Mouse (Mus musculus) midbrain, embryonic 16.5 days (tissue): Measurements from ENCODE around the gene Mier1. TPM values are rescaled to one million over a fixed set of nuclear protein-coding genes. Genes with fewer than 3 reads are reported as not detected.

Source experiments
- ATAC-seq: fragments of 200-750 bp; cut with Nextera tagmentation; 2 replicates; pipeline ENCODE4 v1.8.0; 2017; ENCODE audit warnings: moderate TSS enrichment
- H3K27ac ChIP-seq: fragments of 300-500 bp; sonication (generic); 2 replicates; pipeline ENCODE4 v1.5.1; 2014; ENCODE audit warnings: mild to moderate bottlenecking, low read length, mixed read lengths
- H3K27me3 ChIP-seq: fragments of 300-500 bp; sonication (generic); 2 replicates; pipeline ENCODE4 v1.6.1; 2014; ENCODE audit warnings: low read depth, low read length, mixed read lengths; ENCODE audit not compliant: control insufficient read depth, insufficient read depth
- H3K36me3 ChIP-seq: fragments of 300-500 bp; sonication (generic); 2 replicates; pipeline ENCODE4 v1.6.1; 2014; ENCODE audit warnings: mild to moderate bottlenecking, low read length, moderate library complexity, mixed read lengths; ENCODE audit not compliant: control insufficient read depth, insufficient read depth
- H3K4me1 ChIP-seq: fragments of 300-500 bp; sonication (generic); 2 replicates; pipeline ENCODE4 v1.6.1; 2014; ENCODE audit warnings: mild to moderate bottlenecking, low read length, mixed read lengths; ENCODE audit not compliant: control insufficient read depth, insufficient read depth
- H3K4me2 ChIP-seq: fragments of 300-500 bp; sonication (generic); 2 replicates; pipeline ENCODE4 v1.6.1; 2014; ENCODE audit warnings: mild to moderate bottlenecking, low read length, mixed read lengths
- H3K4me3 ChIP-seq: fragments of 300-500 bp; sonication (generic); 2 replicates; pipeline ENCODE4 v1.5.1; 2014; ENCODE audit warnings: low read depth, mild to moderate bottlenecking, low read length, moderate library complexity, mixed read lengths
- H3K9ac ChIP-seq: fragments of 300-500 bp; sonication (generic); 2 replicates; pipeline ENCODE4 v1.6.1; 2014; ENCODE audit warnings: low read depth, low read length, mixed read lengths
- H3K9me3 ChIP-seq: fragments of 300-500 bp; sonication (generic); replicated peaks from 2 replicates; pipeline ENCODE4 v1.6.1; 2014; ENCODE audit warnings: mild to moderate bottlenecking, low read length, mixed read lengths; ENCODE audit not compliant: control insufficient read depth, poor library complexity, severe bottlenecking
- WGBS: fragments of 180-500 bp; shearing (Covaris S2); extraction: QIAGEN DNeasy Blood & Tissue Kit; methylation state at CpG from one replicate; pipeline ENCODE4 v1.1.7; 2014; 5-methylcytosine and 5-hydroxymethylcytosine counted together
- polyA plus RNA-seq: library from polyadenylated mRNA; unstranded; fragments of >200 nt; fragmentation: Nextera tagmentation; extraction: Ambion mirVana; gene quantifications from 2 replicates; pipeline ENCODE4 v1.2.1, GENCODE M21; 2015

Mier1 gene
- polyA plus RNA-seq, 1 experiment from 2014 or later = 26.7 TPM

DNA sequence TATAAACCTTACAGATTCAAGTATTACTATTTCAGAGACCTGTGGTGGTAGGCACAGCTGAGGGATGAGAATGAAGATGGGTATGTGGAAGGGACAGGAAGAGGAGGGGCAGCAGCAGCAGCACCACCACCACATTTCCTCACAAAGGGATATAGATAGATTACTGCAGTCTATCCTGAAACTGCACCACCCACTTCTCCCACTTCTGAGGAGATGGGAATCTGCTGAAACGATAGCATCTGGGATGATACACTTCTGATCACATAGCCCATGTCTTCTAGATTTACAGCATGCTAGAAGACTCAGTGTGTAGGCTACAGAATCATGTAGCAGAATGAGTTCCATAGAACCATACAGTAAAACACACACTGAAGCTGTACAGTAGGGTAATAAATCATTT is 63.5 kb downstream of the Mier1 start:
- no peak overlapping the region for H3K4me3 ChIP-seq
- H3K4me2 ChIP-seq = no peak overlapping the region
- H3K27ac ChIP-seq = no peak overlapping the region
- 94% methylated on average over 1 of the region's 1 CpGs for WGBS
- no peaks in the 10 kb centered on the region for H3K4me1 ChIP-seq
- H3K9ac ChIP-seq = no peak overlapping the region
- H3K36me3 ChIP-seq = 0 out of 2 replicates have a peak, but pooled peaks cover 4% of the 10 kb centered on the region
- H3K9me3 ChIP-seq = no peaks in the 10 kb centered on the region
- H3K27me3 ChIP-seq = no peaks in the 10 kb centered on the region
- ATAC-seq = no peak

DNA sequence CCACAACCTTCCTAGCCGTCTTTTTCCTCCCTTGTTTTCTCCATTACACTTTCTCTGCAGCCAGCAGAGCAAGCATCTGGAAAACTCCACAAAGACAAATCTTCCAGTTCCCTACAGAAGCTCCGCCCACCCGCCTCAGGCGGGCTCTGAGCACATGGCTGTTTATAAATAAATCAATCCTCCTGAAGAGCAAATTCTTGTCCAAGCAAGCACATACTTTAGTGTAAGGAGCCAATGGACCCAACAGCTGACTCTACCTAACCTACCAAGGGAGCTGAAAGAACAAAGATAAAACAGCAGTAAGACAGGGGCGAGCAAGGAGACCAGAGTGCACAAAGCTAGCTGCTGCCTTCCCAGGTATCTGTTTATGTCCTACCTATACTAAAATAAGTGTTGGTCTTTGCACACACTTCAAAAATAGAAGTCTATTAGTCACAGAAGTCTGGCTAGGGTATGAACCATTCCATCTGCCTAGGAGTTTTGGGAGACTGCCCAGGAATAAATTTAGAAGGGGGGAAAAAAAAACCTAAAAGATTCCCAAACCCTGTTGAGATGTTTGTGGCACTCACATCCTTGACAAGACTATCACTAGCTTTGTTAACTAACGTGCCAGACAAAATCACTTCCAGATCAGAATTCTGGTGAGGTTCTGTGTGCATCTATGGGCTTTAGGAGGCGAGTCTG is 64.6 kb downstream of the Mier1 start:
- Histone ChIP-seq H3K4me2 (no peak overlapping the region), H3K9ac (no peak overlapping the region), H3K4me1 (no peaks in the 10 kb centered on the region), H3K27ac (no peak overlapping the region), H3K4me3 (no peak overlapping the region), H3K9me3 (no peaks in the 10 kb centered on the region), H3K36me3 (peaks cover 6% of the 10 kb centered on the region; the same call in 1 of the 2 replicates), H3K27me3 (no peaks in the 10 kb centered on the region)
- ATAC-seq = no peak
- WGBS = 86% methylated on average over 7 of the region's 7 CpGs

DNA sequence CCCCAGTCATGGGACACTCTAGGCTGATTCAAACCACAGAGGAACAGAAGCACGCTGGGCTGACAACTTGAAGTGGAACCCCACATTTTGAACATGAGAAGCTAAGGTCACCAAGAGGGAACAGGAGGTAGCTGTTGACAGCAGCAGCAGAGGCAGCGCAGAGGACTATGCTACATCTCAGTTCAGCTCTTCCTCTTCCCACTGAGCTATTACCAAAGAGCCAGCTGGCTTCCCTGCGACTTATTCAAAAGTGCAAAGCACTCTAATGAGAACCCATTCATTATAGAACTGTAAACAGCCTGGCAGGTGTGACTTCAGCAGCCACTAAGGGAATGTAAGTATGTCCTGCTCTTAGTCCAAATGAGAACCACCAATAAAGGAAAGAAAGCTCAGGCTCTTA is 65.4 kb downstream of the Mier1 start:
- no peak overlapping the region for H3K27ac ChIP-seq
- no peaks in the 10 kb centered on the region for H3K4me1 ChIP-seq
- no peak overlapping the region for H3K4me2 ChIP-seq
- H3K9me3 ChIP-seq = no peaks in the 10 kb centered on the region
- H3K36me3 ChIP-seq = peaks cover 7% of the 10 kb centered on the region; the same call in 1 of the 2 replicates
- no peak for ATAC-seq
- 61% methylated on average over 3 of the region's 3 CpGs for WGBS
- H3K27me3 ChIP-seq = no peaks in the 10 kb centered on the region
- H3K9ac ChIP-seq = no peak overlapping the region
- no peak overlapping the region for H3K4me3 ChIP-seq

DNA sequence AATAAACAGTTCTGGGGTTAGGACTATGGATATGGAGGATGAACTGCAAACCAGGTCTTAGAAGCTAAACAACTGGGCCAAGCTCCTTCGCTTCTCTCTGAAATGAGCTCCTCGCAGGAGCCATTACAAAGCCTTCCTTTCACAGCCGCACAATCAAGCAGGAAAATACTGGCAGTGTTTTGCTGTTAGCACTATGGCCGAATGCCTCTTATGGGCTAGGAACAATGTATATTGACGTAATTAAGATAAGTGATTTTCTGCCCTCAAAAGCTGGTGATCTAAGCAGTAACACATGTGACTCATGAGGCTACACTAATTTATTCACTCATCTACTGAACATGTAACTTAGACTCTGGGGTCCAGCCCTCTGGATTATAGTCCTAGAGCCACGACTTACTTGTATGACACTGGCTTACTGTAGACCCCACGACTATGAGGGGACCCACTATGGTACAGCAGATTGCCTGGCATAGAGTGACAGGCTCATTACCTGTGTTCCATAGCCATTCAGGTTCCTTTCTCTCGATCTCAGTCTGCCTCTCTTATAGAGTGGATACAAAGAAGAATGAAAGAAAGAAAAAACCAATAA is 66.2 kb downstream of the Mier1 start:
- H3K27ac ChIP-seq = no peak overlapping the region
- H3K4me1 ChIP-seq = no peaks in the 10 kb centered on the region
- WGBS = 68% methylated on average over 8 of the region's 8 CpGs
- peaks cover 7% of the 10 kb centered on the region; the same call in 1 of the 2 replicates for H3K36me3 ChIP-seq
- no peak overlapping the region for H3K4me2 ChIP-seq
- no peaks in the 10 kb centered on the region for H3K9me3 ChIP-seq
- no peak overlapping the region for H3K4me3 ChIP-seq
- no peak overlapping the region for H3K9ac ChIP-seq
- ATAC-seq = no peak
- H3K27me3 ChIP-seq = no peaks in the 10 kb centered on the region

DNA sequence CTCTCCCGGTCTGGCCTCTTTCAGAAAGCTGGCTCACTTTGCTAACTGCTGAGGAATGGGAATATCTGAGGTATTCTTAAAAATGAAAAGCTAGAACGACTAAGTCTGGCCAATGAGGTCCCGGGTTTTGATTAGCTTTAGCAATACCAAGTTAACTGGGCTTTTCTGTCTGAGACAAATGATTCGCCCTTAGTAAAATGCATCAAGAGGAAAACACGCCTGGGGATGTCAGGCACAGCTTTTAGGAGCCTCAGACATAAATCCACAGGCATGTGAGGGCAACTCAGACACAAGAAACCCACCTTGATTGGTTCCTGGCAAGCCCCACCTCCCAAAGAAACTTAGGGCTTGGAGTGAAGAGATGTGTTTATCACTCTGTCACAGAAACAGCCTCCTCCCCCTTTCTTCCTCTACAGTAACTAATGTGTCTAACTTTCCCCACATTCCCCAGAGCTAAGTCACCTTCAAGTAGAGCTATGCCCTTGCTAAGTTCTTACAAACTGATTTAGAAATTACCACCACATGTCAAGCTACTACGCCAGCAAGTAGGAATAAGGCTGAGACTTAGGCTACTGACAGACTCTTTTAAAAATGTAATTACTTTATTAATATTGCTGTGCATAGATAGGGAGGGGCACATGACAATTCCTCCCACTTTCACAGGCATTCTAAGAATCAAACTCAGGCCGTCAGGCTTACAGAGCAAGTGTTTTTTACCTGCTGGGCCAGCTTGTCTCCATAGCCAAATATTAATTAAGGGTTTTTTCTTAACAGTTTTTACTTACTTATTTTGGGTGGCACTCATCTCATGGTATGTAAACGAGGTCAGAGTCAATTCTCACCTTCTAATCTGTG is 74.8 kb downstream of the Mier1 start:
- no peak for ATAC-seq
- Histone ChIP-seq H3K4me2 (no peak overlapping the region), H3K36me3 (peaks cover 6% of the 10 kb centered on the region; the same call in 1 of the 2 replicates), H3K9ac (no peak overlapping the region), H3K27me3 (no peaks in the 10 kb centered on the region), H3K4me3 (no peak overlapping the region), H3K27ac (no peak overlapping the region), H3K9me3 (no peaks in the 10 kb centered on the region), H3K4me1 (no peaks in the 10 kb centered on the region)
- 91% methylated on average over 8 of the region's 8 CpGs for WGBS

DNA sequence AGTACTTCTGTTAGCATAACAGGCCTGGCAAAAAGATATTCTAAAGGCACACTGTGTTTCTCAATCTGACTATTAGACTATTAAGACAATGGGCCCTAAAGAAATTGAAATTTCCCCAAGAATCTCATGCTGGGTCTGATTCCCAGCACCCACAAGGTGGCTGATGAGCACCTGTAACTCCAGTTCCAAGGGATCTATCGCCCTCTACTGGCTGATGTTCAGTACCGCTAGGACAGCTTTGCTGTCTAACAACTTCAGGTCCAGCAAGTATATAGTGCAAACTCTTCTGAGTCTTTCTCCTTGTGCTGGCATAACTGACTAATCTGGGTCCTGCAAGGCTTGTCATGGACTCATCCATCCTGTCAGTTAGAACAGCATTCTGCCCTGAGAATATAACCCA is 78.2 kb downstream of the Mier1 start:
- Histone ChIP-seq H3K4me1 (no peaks in the 10 kb centered on the region), H3K9ac (no peak overlapping the region), H3K27ac (no peak overlapping the region), H3K36me3 (peaks cover 9% of the 10 kb centered on the region; the same call in 1 of the 2 replicates), H3K4me3 (no peak overlapping the region), H3K9me3 (no peaks in the 10 kb centered on the region), H3K4me2 (no peak overlapping the region), H3K27me3 (no peaks in the 10 kb centered on the region)
- WGBS = 88% methylated on average over 2 of the region's 2 CpGs
- ATAC-seq = no peak

DNA sequence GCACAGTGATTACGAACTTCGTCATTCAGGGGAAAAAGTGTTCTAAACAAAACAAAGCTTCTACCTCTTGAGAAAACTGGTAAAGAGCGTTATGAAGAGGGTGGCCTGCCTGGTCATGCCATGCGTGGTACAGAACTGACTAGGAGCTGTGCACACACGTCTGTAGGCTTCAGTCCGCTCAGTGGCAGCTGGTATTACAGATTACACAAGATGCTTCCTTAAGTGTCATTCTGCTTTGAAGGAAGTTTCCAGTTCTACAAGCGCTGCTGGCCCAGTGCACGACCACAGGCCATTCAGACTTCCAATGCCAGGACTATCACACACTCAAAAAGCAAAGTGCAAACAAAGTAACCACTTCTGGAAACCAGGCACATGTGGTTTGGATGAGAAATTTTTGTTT is 83.2 kb downstream of the Mier1 start:
- no peak overlapping the region for H3K9ac ChIP-seq
- no peaks in the 10 kb centered on the region for H3K9me3 ChIP-seq
- no peak for ATAC-seq
- no peak overlapping the region for H3K27ac ChIP-seq
- no peak overlapping the region for H3K4me2 ChIP-seq
- no peaks in the 10 kb centered on the region for H3K4me1 ChIP-seq
- no peaks in the 10 kb centered on the region for H3K27me3 ChIP-seq
- peaks cover 9% of the 10 kb centered on the region; the same call in 1 of the 2 replicates for H3K36me3 ChIP-seq
- 93% methylated on average over 8 of the region's 8 CpGs for WGBS
- H3K4me3 ChIP-seq = no peak overlapping the region

DNA sequence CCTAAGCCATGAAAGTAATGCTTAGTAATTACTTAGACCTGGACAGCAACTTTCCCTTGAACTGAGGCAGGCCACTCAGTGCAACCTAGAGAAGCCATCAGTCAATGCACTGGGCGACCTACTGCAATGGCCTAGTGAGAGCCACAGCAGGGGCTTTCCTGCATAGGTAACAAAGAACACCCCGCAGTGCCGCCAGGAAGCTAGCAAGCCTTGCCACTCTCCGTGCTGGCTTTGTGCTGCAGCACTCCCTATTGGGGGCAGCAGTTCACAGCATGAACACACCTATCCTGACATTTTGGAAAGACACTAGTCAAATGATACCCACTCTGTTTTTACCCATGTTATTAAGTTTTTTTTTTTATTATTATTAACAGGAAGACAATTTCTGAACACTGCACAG is 84.9 kb downstream of the Mier1 start:
- Histone ChIP-seq H3K27ac (no peak overlapping the region), H3K27me3 (no peaks in the 10 kb centered on the region), H3K4me1 (no peaks in the 10 kb centered on the region), H3K9ac (no peak overlapping the region), H3K4me2 (no peak overlapping the region), H3K9me3 (no peaks in the 10 kb centered on the region), H3K36me3 (peaks cover 7% of the 10 kb centered on the region; the same call in 1 of the 2 replicates), H3K4me3 (no peak overlapping the region)
- WGBS = 43% methylated on average over 4 of the region's 4 CpGs
- ATAC-seq = no peak

DNA sequence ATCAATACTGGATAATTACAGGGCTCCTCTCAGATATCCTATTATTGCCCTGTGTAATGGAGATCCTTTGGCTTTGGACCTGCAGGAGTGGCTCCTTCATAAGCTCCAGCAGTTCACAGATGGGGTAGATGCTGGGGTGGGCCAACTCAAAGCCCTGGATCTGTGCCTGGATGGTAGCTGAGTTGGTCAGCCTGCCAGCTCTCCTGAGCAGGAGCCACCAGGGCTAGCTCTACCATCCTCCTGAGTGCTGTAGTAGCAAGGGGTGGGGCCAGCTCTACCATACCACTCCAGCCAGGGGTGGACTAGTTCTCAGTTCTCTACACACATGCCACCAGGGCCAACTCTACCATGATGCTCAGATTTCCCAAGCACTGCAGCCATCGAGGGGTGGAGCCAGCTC is 85.9 kb downstream of the Mier1 start:
- Histone ChIP-seq H3K4me2 (no peak overlapping the region), H3K9me3 (no peaks in the 10 kb centered on the region), H3K9ac (no peak overlapping the region), H3K27ac (no peak overlapping the region), H3K36me3 (peaks cover 10% of the 10 kb centered on the region), H3K27me3 (no peaks in the 10 kb centered on the region), H3K4me1 (no peaks in the 10 kb centered on the region), H3K4me3 (no peak overlapping the region)
- WGBS = 91% methylated on average over 1 of the region's 1 CpGs
- ATAC-seq = no peak
